Mouse (Mus musculus): Measurements from ENCODE around the gene Rara. TPM values are rescaled to one million over a fixed set of nuclear protein-coding genes. Genes with fewer than 3 reads are reported as not detected.
"Not testable (repeated sequence)": the region's sequence is repeated elsewhere in the genome, so short reads cannot be mapped to it uniquely, and the experiment has no call there.

Gene Rara
- polyA plus RNA-seq, 1 experiment from 2014 or later = 13.4 TPM

GRCm38 (mm10) chr11:98911498-98911897 is 16.1 kb upstream of the Rara start:
- no peak overlapping the region for H3K27ac ChIP-seq
- H3K36me3 ChIP-seq (ENCODE audit: inconsistent target) = no peaks in the 10 kb centered on the region
- H3K4me3 ChIP-seq (ENCODE audit: inconsistent target) = no peak overlapping the region
- 92% methylated on average over 3 of the region's 5 CpGs for WGBS (ENCODE audit: missing documents)
- peaks cover 15% of the 10 kb centered on the region for H3K79me2 ChIP-seq (ENCODE audit: inconsistent target)

- WGBS (ENCODE audit: missing documents) = 91% methylated on average over 11 of the region's 11 CpGs
- Histone ChIP-seq H3K36me3 (ENCODE audit: inconsistent target) (no peaks in the 10 kb centered on the region), H3K4me3 (ENCODE audit: inconsistent target) (no peak overlapping the region), H3K27ac (no peak overlapping the region), H3K79me2 (ENCODE audit: inconsistent target) (peaks cover 3% of the 10 kb centered on the region)
Measured at GRCm38 (mm10) chr11:98914196-98914595, 13.4 kb upstream of the Rara start.

GRCm38 (mm10) chr11:98916376-98916775 is 11.2 kb upstream of the Rara start:
- H3K36me3 ChIP-seq (ENCODE audit: inconsistent target) = not testable (repeated sequence)
- 100% methylated on average over 2 of the region's 3 CpGs for WGBS (ENCODE audit: missing documents)

GRCm38 (mm10) chr11:98917428-98918005 is 10.1 kb upstream of the Rara start:
- no peaks in the 10 kb centered on the region for H3K36me3 ChIP-seq (ENCODE audit: inconsistent target)
- WGBS (ENCODE audit: missing documents) = 5% methylated on average over 13 of the region's 13 CpGs
- H3K79me2 ChIP-seq (ENCODE audit: inconsistent target) = no peaks in the 10 kb centered on the region

More at GRCm38 (mm10) chr11:98916376-98916775, 11.2 kb upstream of the Rara start:
- not testable (repeated sequence) for H3K79me2 ChIP-seq (ENCODE audit: inconsistent target); H3K4me3 ChIP-seq (ENCODE audit: inconsistent target); H3K27ac ChIP-seq

GRCm38 (mm10) chr11:98918231-98918630 is 9.4 kb upstream of the Rara start:
- Histone ChIP-seq H3K4me3 (ENCODE audit: inconsistent target) (peak overlapping the region; percentile 8; the same call in 1 of the 2 replicates), H3K79me2 (ENCODE audit: inconsistent target) (no peaks in the 10 kb centered on the region), H3K27ac (peak overlapping the region; percentile 93), H3K36me3 (ENCODE audit: inconsistent target) (no peaks in the 10 kb centered on the region)
- WGBS (ENCODE audit: missing documents) = 1% methylated on average over 9 of the region's 9 CpGs

More at GRCm38 (mm10) chr11:98917428-98918005, 10.1 kb upstream of the Rara start:
- Histone ChIP-seq H3K4me3 (ENCODE audit: inconsistent target) (no peak overlapping the region), H3K27ac (peak overlapping the region; percentile 93)

GRCm38 (mm10) chr11:98919009-98919408 is 8.6 kb upstream of the Rara start:
- Histone ChIP-seq H3K79me2 (ENCODE audit: inconsistent target) (no peaks in the 10 kb centered on the region), H3K4me3 (ENCODE audit: inconsistent target) (no peak overlapping the region; the same call in 1 of the 2 replicates), H3K27ac (peak overlapping the region; percentile 93), H3K36me3 (ENCODE audit: inconsistent target) (no peaks in the 10 kb centered on the region)
- WGBS (ENCODE audit: missing documents) = 86% methylated on average over 8 of the region's 11 CpGs

- not testable (repeated sequence) for H3K27ac ChIP-seq; H3K79me2 ChIP-seq (ENCODE audit: inconsistent target); H3K4me3 ChIP-seq (ENCODE audit: inconsistent target); H3K36me3 ChIP-seq (ENCODE audit: inconsistent target)
- WGBS (ENCODE audit: missing documents) = 79% methylated on average over 14 of the region's 15 CpGs
Measured at GRCm38 (mm10) chr11:98921813-98922212, 5.8 kb upstream of the Rara start.

GRCm38 (mm10) chr11:98922307-98922706 is 5.3 kb upstream of the Rara start:
- 61% methylated on average over 10 of the region's 10 CpGs for WGBS (ENCODE audit: missing documents)

GRCm38 (mm10) chr11:98922851-98923711 is 4.5 kb upstream of the Rara start:
- H3K36me3 ChIP-seq (ENCODE audit: inconsistent target); H3K27ac ChIP-seq; H3K4me3 ChIP-seq (ENCODE audit: inconsistent target); H3K79me2 ChIP-seq (ENCODE audit: inconsistent target): not testable (repeated sequence)
- WGBS (ENCODE audit: missing documents) = 85% methylated on average over 16 of the region's 16 CpGs

More at GRCm38 (mm10) chr11:98922307-98922706, 5.3 kb upstream of the Rara start:
- not testable (repeated sequence) for H3K79me2 ChIP-seq (ENCODE audit: inconsistent target); H3K4me3 ChIP-seq (ENCODE audit: inconsistent target); H3K27ac ChIP-seq; H3K36me3 ChIP-seq (ENCODE audit: inconsistent target)

GRCm38 (mm10) chr11:98924633-98925175 is 2.9 kb upstream of the Rara start:
- Histone ChIP-seq H3K27ac (no peak overlapping the region), H3K4me3 (ENCODE audit: inconsistent target) (no peak overlapping the region), H3K79me2 (ENCODE audit: inconsistent target) (no peaks in the 10 kb centered on the region), H3K36me3 (ENCODE audit: inconsistent target) (no peaks in the 10 kb centered on the region)
- WGBS (ENCODE audit: missing documents) = 88% methylated on average over 4 of the region's 5 CpGs

GRCm38 (mm10) chr11:98925265-98925721 is 2.3 kb upstream of the Rara start:
- no peak overlapping the region for H3K27ac ChIP-seq
- no peak overlapping the region for H3K4me3 ChIP-seq (ENCODE audit: inconsistent target)
- 51% methylated on average over 7 of the region's 10 CpGs for WGBS (ENCODE audit: missing documents)

GRCm38 (mm10) chr11:98925868-98926311 is 1.7 kb upstream of the Rara start:
- no peak overlapping the region for H3K4me3 ChIP-seq (ENCODE audit: inconsistent target)
- H3K79me2 ChIP-seq (ENCODE audit: inconsistent target) = no peaks in the 10 kb centered on the region
- H3K36me3 ChIP-seq (ENCODE audit: inconsistent target) = no peaks in the 10 kb centered on the region
- H3K27ac ChIP-seq = no peak overlapping the region
- WGBS (ENCODE audit: missing documents) = 43% methylated on average over 12 of the region's 12 CpGs

More at GRCm38 (mm10) chr11:98925265-98925721, 2.3 kb upstream of the Rara start:
- no peaks in the 10 kb centered on the region for H3K79me2 ChIP-seq (ENCODE audit: inconsistent target)
- H3K36me3 ChIP-seq (ENCODE audit: inconsistent target) = no peaks in the 10 kb centered on the region

GRCm38 (mm10) chr11:98926553-98926952 is 1.1 kb upstream of the Rara start:
- H3K79me2 ChIP-seq (ENCODE audit: inconsistent target) = no peaks in the 10 kb centered on the region
- H3K27ac ChIP-seq = no peak overlapping the region
- no peak overlapping the region for H3K4me3 ChIP-seq (ENCODE audit: inconsistent target)
- no peaks in the 10 kb centered on the region for H3K36me3 ChIP-seq (ENCODE audit: inconsistent target)
- 90% methylated on average over 7 of the region's 7 CpGs for WGBS (ENCODE audit: missing documents)

GRCm38 (mm10) chr11:98928186-98928893 is 722 bp downstream of the Rara start:
- no peaks in the 10 kb centered on the region for H3K79me2 ChIP-seq (ENCODE audit: inconsistent target)
- H3K4me3 ChIP-seq (ENCODE audit: inconsistent target) = no peak overlapping the region
- whole genome bisulfite sequencing (ENCODE audit: missing documents) = 72% methylated on average over 10 of the region's 12 CpGs
- H3K27ac ChIP-seq = no peak overlapping the region
- no peaks in the 10 kb centered on the region for H3K36me3 ChIP-seq (ENCODE audit: inconsistent target)
